Mouse (Mus musculus) midbrain, embryonic 16.5 days (tissue): ENCODE data around the gene Gm20390. TPM values are rescaled to one million over a fixed set of nuclear protein-coding genes. Genes with fewer than 3 reads are reported as not detected.
A peak's percentile ranks its signal among the peaks of the same experiment; 100 is the strongest.
"Not testable (repeated sequence)": the region's sequence is repeated elsewhere in the genome, so short reads cannot be mapped to it uniquely, and the experiment has no call there.

Experiments
- ATAC-seq: fragments of 200-750 bp; cut with Nextera tagmentation; 2 replicates; pipeline ENCODE4 v1.8.0; 2017; ENCODE audit warnings: moderate TSS enrichment
- H3K27ac ChIP-seq: fragments of 300-500 bp; sonication (generic); 2 replicates; pipeline ENCODE4 v1.5.1; 2014; ENCODE audit warnings: mild to moderate bottlenecking, low read length, mixed read lengths
- H3K27me3 ChIP-seq: fragments of 300-500 bp; sonication (generic); 2 replicates; pipeline ENCODE4 v1.6.1; 2014; ENCODE audit warnings: low read depth, low read length, mixed read lengths; ENCODE audit not compliant: control insufficient read depth, insufficient read depth
- H3K36me3 ChIP-seq: fragments of 300-500 bp; sonication (generic); 2 replicates; pipeline ENCODE4 v1.6.1; 2014; ENCODE audit warnings: mild to moderate bottlenecking, low read length, moderate library complexity, mixed read lengths; ENCODE audit not compliant: control insufficient read depth, insufficient read depth
- H3K4me1 ChIP-seq: fragments of 300-500 bp; sonication (generic); 2 replicates; pipeline ENCODE4 v1.6.1; 2014; ENCODE audit warnings: mild to moderate bottlenecking, low read length, mixed read lengths; ENCODE audit not compliant: control insufficient read depth, insufficient read depth
- H3K4me2 ChIP-seq: fragments of 300-500 bp; sonication (generic); 2 replicates; pipeline ENCODE4 v1.6.1; 2014; ENCODE audit warnings: mild to moderate bottlenecking, low read length, mixed read lengths
- H3K4me3 ChIP-seq: fragments of 300-500 bp; sonication (generic); 2 replicates; pipeline ENCODE4 v1.5.1; 2014; ENCODE audit warnings: low read depth, mild to moderate bottlenecking, low read length, moderate library complexity, mixed read lengths
- H3K9ac ChIP-seq: fragments of 300-500 bp; sonication (generic); 2 replicates; pipeline ENCODE4 v1.6.1; 2014; ENCODE audit warnings: low read depth, low read length, mixed read lengths
- H3K9me3 ChIP-seq: fragments of 300-500 bp; sonication (generic); replicated peaks from 2 replicates; pipeline ENCODE4 v1.6.1; 2014; ENCODE audit warnings: mild to moderate bottlenecking, low read length, mixed read lengths; ENCODE audit not compliant: control insufficient read depth, poor library complexity, severe bottlenecking
- WGBS: fragments of 180-500 bp; shearing (Covaris S2); extraction: QIAGEN DNeasy Blood & Tissue Kit; methylation state at CpG from one replicate; pipeline ENCODE4 v1.1.7; 2014; 5-methylcytosine and 5-hydroxymethylcytosine counted together
- polyA plus RNA-seq: library from polyadenylated mRNA; unstranded; fragments of >200 nt; fragmentation: Nextera tagmentation; extraction: Ambion mirVana; gene quantifications from 2 replicates; pipeline ENCODE4 v1.2.1, GENCODE M21; 2015

Gene Gm20390
- polyA plus RNA-seq, 1 experiment from 2014 or later = 314 TPM

DNA sequence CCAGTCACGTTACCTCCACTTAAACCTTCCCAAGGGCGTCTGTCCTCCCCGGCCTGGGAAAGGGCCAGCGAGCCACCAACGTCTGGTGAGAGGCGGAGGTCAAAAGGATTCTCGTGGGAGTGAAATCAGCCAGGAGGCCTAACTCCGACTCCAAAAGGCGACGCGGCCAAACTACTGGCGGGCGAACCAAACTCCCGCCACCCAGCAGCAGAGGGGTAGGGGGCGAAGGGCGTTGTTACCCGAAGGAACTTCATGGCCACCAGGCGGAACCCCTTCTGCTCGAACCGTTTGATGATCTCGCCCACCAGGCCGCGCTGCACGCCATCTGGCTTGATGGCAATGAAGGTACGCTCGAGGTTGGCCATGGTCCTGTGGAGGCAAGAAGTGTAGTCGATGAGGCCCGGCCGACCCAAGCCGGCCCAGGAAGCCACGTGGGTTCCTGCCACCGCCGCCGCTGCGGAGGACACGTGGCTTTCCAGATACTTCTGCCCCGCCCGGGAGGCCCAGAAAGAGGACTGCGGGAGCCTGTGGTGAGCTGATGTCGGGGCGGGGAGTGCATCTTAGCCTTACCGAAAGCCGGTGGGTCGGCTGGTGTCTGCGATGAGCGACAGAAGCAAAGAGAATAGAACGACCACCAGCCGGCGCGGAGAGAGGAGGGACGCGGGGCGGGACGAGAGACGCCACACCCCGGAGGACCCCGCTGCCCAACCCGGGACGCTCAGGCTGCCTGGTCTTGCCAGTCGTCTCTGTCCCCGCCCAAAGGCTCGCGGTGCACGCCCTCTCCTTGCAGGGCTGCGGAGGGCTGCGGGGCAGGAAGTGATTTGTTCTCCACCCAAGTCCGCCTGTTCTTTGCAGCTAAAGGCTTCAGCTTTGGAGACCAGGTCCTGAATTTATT is 12.6 kb downstream of the Gm20390 start:
- ATAC-seq = peak; percentile 95
- Histone ChIP-seq H3K4me1 (peaks cover 14% of the 10 kb centered on the region), H3K9ac (peak overlapping the region; percentile 82), H3K9me3 (no peaks in the 10 kb centered on the region), H3K4me3 (peak overlapping the region; percentile 62), H3K27ac (peak overlapping the region; percentile 82), H3K36me3 (peaks cover 17% of the 10 kb centered on the region), H3K4me2 (peak overlapping the region; percentile 94), H3K27me3 (no peaks in the 10 kb centered on the region)
- WGBS = under 1% methylated on average over 60 of the region's 67 CpGs

DNA sequence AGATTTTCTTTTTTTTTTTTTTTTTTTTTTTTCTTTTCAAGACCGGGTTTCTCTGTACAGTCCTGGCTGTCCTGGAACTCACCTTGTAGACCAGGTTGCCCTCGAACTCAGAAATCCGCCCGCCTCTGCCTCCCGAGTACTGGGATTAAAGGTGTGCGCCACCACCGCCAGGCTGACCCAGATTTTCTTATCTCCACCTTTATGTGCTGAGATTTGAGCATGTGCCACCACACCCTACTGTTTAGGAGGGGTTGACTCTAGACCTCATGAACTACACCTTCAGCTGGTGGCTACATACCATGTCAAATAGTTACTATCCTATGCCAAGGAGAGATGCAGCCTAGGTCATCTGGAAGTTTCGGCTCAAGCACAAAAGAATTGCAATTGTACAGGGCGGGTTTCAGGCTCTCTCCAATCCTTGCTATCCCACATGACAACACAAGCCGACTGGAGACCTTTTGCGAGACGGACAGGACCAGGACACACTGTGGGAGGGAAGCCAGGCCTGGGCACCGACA is 13.3 kb downstream of the Gm20390 start:
- ATAC-seq = no peak; the same call in 1 of the 2 replicates
- Histone ChIP-seq H3K9ac (peak overlapping the region; percentile 82), H3K4me1 (peaks cover 14% of the 10 kb centered on the region), H3K9me3 (no peaks in the 10 kb centered on the region), H3K27me3 (no peaks in the 10 kb centered on the region), H3K4me3 (peak overlapping the region; percentile 62), H3K4me2 (peak overlapping the region; percentile 94), H3K27ac (peak overlapping the region; percentile 82; the same call in 1 of the 2 replicates), H3K36me3 (peaks cover 15% of the 10 kb centered on the region)
- 47% methylated on average over 13 of the region's 13 CpGs for WGBS

DNA sequence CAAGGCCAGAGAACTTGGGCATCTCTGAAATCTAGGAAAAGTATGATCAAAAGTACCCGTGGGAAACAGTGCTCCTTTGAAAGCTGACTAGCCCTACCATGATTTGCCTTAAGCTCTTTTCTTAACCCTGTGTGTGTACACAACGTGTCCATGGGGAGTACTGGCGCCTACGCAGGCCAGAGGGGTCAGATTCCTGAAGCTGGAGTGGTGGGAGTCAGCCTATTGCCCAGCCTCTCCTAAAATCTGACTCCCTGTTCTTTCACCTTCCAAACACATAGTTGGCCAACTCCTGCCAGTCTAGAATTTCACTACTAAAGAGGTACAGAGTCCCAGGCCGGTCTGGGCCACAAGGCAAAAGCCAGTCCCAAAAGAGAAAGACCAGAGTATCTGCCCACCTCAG is 15.7 kb downstream of the Gm20390 start:
- H3K9me3 ChIP-seq = no peaks in the 10 kb centered on the region
- H3K27me3 ChIP-seq = no peaks in the 10 kb centered on the region
- peaks cover 14% of the 10 kb centered on the region for H3K4me1 ChIP-seq
- peaks cover 9% of the 10 kb centered on the region for H3K36me3 ChIP-seq
- no peak overlapping the region for H3K4me2 ChIP-seq
- H3K4me3 ChIP-seq = no peak overlapping the region
- 64% methylated on average over 5 of the region's 5 CpGs for WGBS
- no peak overlapping the region for H3K27ac ChIP-seq
- no peak for ATAC-seq
- no peak overlapping the region for H3K9ac ChIP-seq

DNA sequence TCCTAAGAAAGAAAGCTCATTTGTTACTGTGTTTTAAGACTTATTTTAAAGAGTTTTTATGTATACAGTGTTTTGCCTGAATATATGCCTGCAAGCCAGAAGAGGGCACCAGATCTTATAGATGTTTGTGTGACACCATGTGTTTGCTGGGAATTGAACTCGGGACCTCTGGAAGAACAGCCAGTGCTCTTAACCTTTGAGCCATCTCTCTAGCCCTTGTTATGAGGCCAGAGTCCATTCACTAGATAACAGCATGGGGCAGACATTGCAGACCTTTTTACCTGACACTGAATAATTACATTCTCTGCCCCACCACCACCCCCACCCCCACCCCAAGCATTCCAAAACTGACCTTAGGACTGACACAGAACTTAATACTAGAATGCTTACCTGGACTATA is 18.0 kb downstream of the Gm20390 start:
- H3K4me3 ChIP-seq = no peak overlapping the region
- H3K4me1 ChIP-seq = peaks cover 7% of the 10 kb centered on the region
- H3K9ac ChIP-seq = no peak overlapping the region
- WGBS = 90% methylated on average over 1 of the region's 1 CpGs
- peaks cover 9% of the 10 kb centered on the region for H3K36me3 ChIP-seq
- no peaks in the 10 kb centered on the region for H3K27me3 ChIP-seq
- H3K4me2 ChIP-seq = no peak overlapping the region
- H3K27ac ChIP-seq = no peak overlapping the region
- no peak for ATAC-seq
- no peaks in the 10 kb centered on the region for H3K9me3 ChIP-seq

DNA sequence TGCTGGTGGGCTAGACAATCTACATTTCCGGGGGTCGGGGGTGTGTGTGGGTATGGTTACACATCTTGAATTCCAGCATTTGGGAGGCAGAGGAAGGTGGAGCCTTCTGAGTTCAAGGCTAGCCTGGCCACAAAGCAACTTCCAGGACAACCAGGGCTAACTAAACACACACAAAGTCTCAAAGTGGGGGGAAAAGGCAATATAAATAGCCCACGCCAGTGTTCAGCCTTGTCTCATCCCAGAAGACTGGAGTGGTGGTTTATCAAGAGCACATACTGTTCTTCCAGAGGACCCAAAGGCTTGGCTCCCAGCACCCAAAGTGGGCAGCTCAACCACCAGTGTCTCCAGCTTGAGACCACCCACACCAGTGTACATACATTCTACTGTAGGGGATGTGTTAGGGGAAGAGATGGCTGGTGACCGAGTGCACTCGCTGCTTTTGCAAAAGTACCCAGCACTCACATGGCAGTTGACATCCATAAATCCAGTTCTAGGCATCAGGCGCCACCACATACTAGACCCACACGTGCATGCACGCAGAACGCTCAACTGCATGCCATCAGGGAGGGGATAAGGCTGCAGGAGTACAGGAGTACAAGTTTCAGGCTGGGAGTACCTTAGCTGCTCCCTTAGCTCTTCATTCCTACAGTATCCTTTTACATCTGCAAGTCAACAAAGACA is 19.1 kb downstream of the Gm20390 start:
- Histone ChIP-seq H3K4me3 (no peak overlapping the region), H3K9me3 (no peaks in the 10 kb centered on the region), H3K9ac (no peak overlapping the region), H3K36me3 (peaks cover 9% of the 10 kb centered on the region), H3K27me3 (no peaks in the 10 kb centered on the region), H3K4me2 (no peak overlapping the region), H3K4me1 (peaks cover 2% of the 10 kb centered on the region; the same call in 1 of the 2 replicates), H3K27ac (no peak overlapping the region)
- 96% methylated on average over 9 of the region's 9 CpGs for WGBS
- ATAC-seq = no peak

DNA sequence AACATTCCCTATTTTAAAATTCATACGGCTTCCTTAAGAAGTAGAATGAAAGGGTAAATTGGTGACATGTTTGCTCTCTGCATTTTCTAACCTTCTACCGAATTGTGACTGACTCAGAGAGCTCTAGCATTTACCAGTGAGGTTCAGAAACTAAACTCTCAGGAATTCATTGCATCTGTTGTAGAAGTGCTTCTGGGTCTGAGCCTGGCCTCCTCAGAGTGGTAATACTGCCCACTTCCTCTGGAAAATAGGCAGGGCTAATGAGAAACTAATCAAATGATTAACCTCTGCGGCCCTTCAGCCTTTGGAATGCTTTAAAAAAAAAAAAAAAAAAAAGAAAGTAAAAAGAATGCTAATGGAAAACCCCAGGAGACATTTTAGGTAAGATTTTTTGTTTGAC is 23.1 kb downstream of the Gm20390 start:
- Histone ChIP-seq H3K27ac (no peak overlapping the region), H3K36me3 (peaks cover 7% of the 10 kb centered on the region), H3K4me1 (no peaks in the 10 kb centered on the region), H3K4me2 (no peak overlapping the region), H3K9ac (no peak overlapping the region), H3K27me3 (no peaks in the 10 kb centered on the region), H3K4me3 (no peak overlapping the region), H3K9me3 (no peaks in the 10 kb centered on the region)
- WGBS = 81% methylated on average over 3 of the region's 3 CpGs
- ATAC-seq = no peak

DNA sequence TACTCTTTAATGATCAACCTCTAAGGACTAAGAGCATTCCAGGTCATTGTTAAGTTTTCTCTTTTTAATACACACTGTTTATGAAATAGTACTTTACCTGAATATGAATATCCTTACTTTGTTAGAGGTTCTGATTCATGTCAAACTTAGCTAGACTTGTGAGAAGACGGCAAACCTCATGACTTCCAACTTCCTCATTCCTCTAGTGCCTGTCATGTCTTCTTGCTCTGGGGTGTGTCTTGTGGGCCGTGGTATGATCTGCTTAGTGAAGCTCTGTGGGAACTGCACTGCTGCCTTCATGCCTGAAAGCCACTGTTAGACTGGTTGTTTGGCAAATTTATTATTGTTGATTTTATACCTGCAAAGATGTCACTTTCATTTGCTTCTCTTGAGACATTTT is 27.2 kb downstream of the Gm20390 start:
- no peaks in the 10 kb centered on the region for H3K27me3 ChIP-seq
- no peak for ATAC-seq
- no peaks in the 10 kb centered on the region for H3K4me1 ChIP-seq
- H3K36me3 ChIP-seq = peaks cover 3% of the 10 kb centered on the region
- 89% methylated on average over 2 of the region's 2 CpGs for WGBS
- H3K9me3 ChIP-seq = no peaks in the 10 kb centered on the region
- H3K4me2 ChIP-seq = no peak overlapping the region
- no peak overlapping the region for H3K9ac ChIP-seq
- H3K4me3 ChIP-seq = no peak overlapping the region
- no peak overlapping the region for H3K27ac ChIP-seq

DNA sequence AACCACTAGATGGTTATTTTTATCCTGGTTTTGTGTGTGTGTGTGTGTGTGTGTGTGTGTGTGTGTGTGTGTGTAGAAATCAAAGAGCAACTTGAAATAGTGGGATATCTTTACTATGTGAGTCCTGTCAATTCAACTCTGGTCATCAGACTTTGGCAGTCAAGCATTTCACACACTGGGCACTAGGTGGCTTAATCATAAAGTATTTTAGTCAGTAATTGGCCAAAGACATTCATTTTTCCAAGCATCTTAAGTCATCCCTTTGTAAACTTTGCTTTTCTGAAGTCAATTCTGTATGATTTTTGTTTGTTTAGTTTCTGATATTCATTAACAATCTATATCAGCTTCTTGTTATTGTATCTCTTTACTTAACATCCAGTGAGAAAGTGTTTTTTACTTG is 39.0 kb downstream of the Gm20390 start:
- H3K36me3 ChIP-seq = peaks cover 16% of the 10 kb centered on the region
- H3K9ac ChIP-seq = no peak overlapping the region
- H3K27ac ChIP-seq = no peak overlapping the region
- ATAC-seq = no peak
- H3K27me3 ChIP-seq = no peaks in the 10 kb centered on the region
- no peak overlapping the region for H3K4me2 ChIP-seq
- no peaks in the 10 kb centered on the region for H3K9me3 ChIP-seq
- no peaks in the 10 kb centered on the region for H3K4me1 ChIP-seq
- no peak overlapping the region for H3K4me3 ChIP-seq

DNA sequence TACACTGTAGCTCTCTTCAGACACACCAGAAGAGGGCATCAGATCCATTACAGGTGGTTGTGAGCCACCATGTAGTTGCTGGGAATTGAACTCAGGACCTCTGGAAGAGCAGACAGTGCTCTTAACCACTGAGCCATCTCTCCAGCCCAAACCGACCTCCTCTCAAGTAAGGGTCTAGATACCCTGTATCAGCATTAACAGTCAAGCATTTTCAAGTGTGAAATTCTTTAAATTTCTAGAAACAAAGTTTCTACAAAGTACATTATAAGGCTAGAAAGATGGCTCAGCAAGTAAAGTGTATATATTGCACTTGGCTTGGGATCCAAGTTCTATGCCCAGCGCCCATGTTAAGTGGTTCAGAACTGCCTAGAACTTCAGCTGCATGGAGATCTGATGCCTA is 53.1 kb downstream of the Gm20390 start:
- H3K27ac ChIP-seq, ATAC-seq, H3K4me2 ChIP-seq, H3K9me3 ChIP-seq, H3K4me1 ChIP-seq, H3K27me3 ChIP-seq, H3K9ac ChIP-seq, H3K4me3 ChIP-seq: not testable (repeated sequence)
- peaks cover 18% of the 10 kb centered on the region for H3K36me3 ChIP-seq
- 98% methylated on average over 2 of the region's 2 CpGs for WGBS
